Mouse (Mus musculus): Measurements from ENCODE around the gene Lhx5.

Gene Lhx5

GRCm38 (mm10) chr5:120465062-120465461 is 33.6 kb downstream of the Lhx5 start:
- no peak for DNase-seq (ENCODE audit: low spot score)

GRCm38 (mm10) chr5:120465860-120466259 is 34.4 kb downstream of the Lhx5 start:
- DNase-seq (ENCODE audit: low spot score), result peak; percentile 50

GRCm38 (mm10) chr5:120467026-120467425 is 35.5 kb downstream of the Lhx5 start:
- no peak for DNase-seq (ENCODE audit: low spot score)

- no peak for DNase-seq (ENCODE audit: low spot score)
Observed at GRCm38 (mm10) chr5:120468336-120468735, 36.8 kb downstream of the Lhx5 start.

- DNase-seq (ENCODE audit: low spot score), result no peak
Observed at GRCm38 (mm10) chr5:120468830-120469229, 37.3 kb downstream of the Lhx5 start.

GRCm38 (mm10) chr5:120471538-120471937 is 40.0 kb downstream of the Lhx5 start:
- no peak for DNase-seq (ENCODE audit: low spot score)

GRCm38 (mm10) chr5:120472770-120473169 is 41.3 kb downstream of the Lhx5 start, which contains the start of gene Sdsl:
Gene Sdsl (minus strand): TSS chr5:120472810.
- no peak for DNase-seq (ENCODE audit: low spot score)

- no peak for DNase-seq (ENCODE audit: low spot score)
Observed at GRCm38 (mm10) chr5:120473361-120473760, 41.9 kb downstream of the Lhx5 start.

- no peak for DNase-seq (ENCODE audit: low spot score)
Observed at GRCm38 (mm10) chr5:120475861-120476260, 44.4 kb downstream of the Lhx5 start.

- DNase-seq (ENCODE audit: low spot score), result no peak
Observed at GRCm38 (mm10) chr5:120476296-120476695, 44.8 kb downstream of the Lhx5 start, which contains the start of gene Sds. Gene Sds (plus strand): TSS chr5:120476526.

- DNase-seq (ENCODE audit: low spot score), result no peak
Observed at GRCm38 (mm10) chr5:120477993-120478392, 46.5 kb downstream of the Lhx5 start.

GRCm38 (mm10) chr5:120479538-120479937 is 48.0 kb downstream of the Lhx5 start:
- DNase-seq (ENCODE audit: low spot score), result peak; percentile 16

- no peak for DNase-seq (ENCODE audit: low spot score)
Observed at GRCm38 (mm10) chr5:120481205-120481604, 49.7 kb downstream of the Lhx5 start.

GRCm38 (mm10) chr5:120483399-120483798 is 51.9 kb downstream of the Lhx5 start:
- DNase-seq (ENCODE audit: low spot score), result no peak

- DNase-seq (ENCODE audit: low spot score), result no peak
Observed at GRCm38 (mm10) chr5:120487844-120488243, 56.3 kb downstream of the Lhx5 start.

GRCm38 (mm10) chr5:120490679-120491192 is 59.2 kb downstream of the Lhx5 start:
- peak; percentile 66 for DNase-seq (ENCODE audit: low spot score)

Measured in adipocyte (in vitro differentiated cells).